Mouse (Mus musculus) layer of hippocampus, adult 2 months (tissue): ENCODE results near the gene Abhd16b. TPM values are rescaled to one million over a fixed set of nuclear protein-coding genes. Genes with fewer than 3 reads are reported as not detected.

Experiments used
- DNase-seq, 2 experiments: peaks; one replicate each; pipeline ENCODE4 v3.0.0; 2022; ENCODE audit warnings: low spot score in 2 of 2
- H3K27ac ChIP-seq: fragments of 200-600 bp; 2 replicates; pipeline ENCODE4 v1.8.1; 2022
- H3K4me3 ChIP-seq: fragments of 200-600 bp; 2 replicates; pipeline ENCODE4 v1.8.1; 2022; ENCODE audit warnings: mild to moderate bottlenecking
- CTCF ChIP-seq: fragments of 200-600 bp; conservative IDR thresholded peaks from 2 replicates; pipeline ENCODE4 v1.8.1; 2022; ENCODE audit warnings: antibody characterized with exemption, mild to moderate bottlenecking, moderate library complexity
- total RNA-seq, 2 experiments: library from RNA; stranded (reverse); gene quantifications; 2 replicates each; pipeline ENCODE4 v1.2.3; 2021

Abhd16b gene
- total RNA-seq, 2 experiments from 2014 or later: not detected

DNA sequence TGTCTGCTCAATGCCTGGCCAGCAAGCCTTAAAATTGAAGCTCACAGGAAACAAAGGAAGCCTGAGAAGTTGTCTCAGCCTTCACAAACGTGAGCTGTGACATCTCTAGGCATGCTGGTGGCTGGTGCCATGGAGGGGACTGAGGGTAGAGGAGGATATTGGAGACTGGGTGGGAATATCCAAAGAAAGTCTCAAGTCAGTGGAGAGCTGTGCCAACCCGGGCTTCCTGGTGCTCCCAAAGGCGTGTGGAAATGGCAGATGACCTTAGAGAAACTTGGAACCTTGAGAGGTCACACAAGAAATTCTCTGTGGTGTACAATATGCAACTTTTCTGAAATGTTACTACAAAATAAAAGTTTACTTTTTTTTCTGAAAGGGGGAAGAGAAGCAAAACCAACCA is 27.6 kb upstream of the Abhd16b start:
- DNase-seq: no peak
- Histone ChIP-seq H3K4me3 (no peak overlapping the region), H3K27ac (no peak overlapping the region)
- no peak for TF ChIP-seq CTCF

DNA sequence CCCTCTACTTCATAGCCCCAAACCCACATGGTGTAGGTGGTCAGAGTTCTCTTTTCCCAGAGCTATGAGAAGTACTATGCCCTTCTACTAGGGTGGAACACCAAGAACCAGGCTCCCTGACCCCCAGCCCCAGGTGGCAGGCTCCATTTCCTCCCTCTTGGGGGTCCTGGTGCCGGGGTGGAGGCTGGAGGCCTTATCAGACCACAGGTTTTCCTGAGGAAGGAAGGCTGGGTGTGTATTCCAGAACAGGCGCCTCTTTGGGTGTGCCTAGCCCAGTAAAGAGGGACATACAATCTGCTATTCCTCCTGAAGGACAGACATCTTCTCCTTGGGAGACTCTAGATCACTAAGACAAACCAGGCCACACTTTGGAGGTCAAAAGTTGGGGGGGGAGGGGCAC is 22.7 kb upstream of the Abhd16b start:
- no peak for TF ChIP-seq CTCF
- H3K4me3 ChIP-seq: no peak overlapping the region
- DNase-seq: no peak
- peak overlapping the region; percentile 56 for H3K27ac ChIP-seq

DNA sequence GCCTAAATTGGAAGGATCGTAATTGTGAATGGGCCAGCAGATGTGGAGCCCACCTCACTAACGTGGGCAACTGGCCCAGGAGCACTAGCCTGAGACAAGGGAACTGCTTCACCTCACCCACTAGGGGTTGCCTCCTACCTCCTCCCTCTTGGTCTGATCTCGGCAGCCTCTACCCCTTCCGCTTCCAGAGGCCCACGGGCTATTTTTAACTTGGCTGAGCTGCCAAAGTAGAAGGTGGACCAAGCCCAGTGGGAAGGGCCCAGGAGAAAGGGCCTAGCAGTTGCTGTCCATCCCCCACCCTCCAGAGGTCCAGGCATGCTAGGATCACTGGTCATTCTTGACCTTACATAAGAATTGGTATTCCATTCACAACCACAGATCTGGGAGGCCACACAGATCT is 21.8 kb upstream of the Abhd16b start:
- no peak for DNase-seq
- peak overlapping the region; percentile 56 for H3K27ac ChIP-seq
- H3K4me3 ChIP-seq: no peak overlapping the region
- 0 out of 2 replicates have a peak, but pooled peaks have one; percentile 9 for TF ChIP-seq CTCF

DNA sequence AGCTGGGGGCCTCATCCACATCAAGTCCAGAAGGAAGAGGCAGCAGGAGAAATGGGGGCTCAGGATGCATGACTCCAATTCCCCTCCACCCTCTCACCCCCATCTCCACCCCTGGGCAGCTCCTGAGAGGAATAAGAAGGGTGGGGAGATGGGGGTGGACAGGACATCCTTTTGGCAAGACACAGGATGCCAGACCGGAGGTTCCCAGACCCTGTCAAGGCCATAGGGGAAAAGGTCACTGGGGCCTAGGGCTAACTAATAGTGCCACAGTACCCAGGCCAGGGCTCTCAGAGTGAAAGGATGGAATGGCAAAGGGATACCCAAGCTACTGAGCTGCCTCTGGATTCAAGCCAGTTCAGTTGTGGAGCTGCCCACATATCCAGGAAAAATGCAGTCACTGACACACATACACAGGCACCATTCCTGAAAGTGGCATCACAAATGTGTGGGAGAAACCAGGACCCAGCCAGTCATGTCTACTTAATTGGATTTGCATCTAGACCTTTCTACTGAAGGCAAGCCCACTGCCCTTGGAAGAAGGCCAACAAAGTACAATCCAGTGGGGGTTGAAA is 20.7 kb upstream of the Abhd16b start:
- no peak for TF ChIP-seq CTCF
- H3K4me3 ChIP-seq: no peak overlapping the region
- peak overlapping the region; percentile 32; the same call in 1 of the 2 replicates for H3K27ac ChIP-seq
- DNase-seq: no peak

- Histone ChIP-seq H3K27ac (no peak overlapping the region), H3K4me3 (no peak overlapping the region)
- no peak for DNase-seq
- TF ChIP-seq CTCF: no peak
These were observed 9.9 kb upstream of the Abhd16b start for GRCm38 (mm10) chr2:181483120-181483519.

DNA sequence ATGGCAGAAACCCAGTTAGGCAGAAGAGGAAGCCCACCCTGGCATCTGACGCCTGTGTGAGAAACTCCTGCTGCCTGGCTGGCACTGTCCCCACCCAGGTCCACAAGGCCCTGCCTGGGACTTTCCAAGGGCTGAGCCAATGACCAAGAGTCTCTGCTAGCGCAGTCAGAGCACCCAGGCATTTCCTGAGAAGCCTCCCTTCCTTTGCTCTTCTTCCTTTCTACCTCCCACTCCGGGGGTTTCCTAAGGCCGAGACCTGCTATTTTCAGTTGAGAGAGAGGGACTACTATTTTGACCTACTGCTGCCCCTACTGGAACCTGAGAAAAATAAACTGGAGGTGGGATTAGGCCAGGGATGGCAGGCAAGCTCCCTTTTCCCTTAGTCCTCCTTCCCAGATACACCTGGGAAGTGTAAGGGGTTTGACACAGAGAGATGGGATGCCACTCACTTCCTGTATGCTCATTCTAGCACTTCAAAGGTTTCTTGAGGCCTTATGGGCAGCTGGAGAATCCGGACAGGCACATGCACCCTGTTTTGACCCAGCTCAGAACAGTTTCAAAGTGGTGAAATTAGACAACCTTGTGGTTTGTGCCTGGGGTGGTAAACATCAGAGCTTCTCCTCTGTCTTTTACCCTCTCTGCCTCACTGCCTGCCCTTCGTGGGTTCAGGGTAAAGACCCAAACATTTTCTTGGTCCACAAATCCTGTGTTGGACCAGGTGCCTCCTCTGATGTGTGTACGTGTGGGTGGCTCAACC is 9.3 kb upstream of the Abhd16b start:
- no peak overlapping the region for H3K4me3 ChIP-seq
- TF ChIP-seq CTCF: peak; percentile 60
- 0 out of 2 replicates have a peak overlapping the region, but pooled peaks have one; percentile 25 for H3K27ac ChIP-seq
- no peak for DNase-seq

GRCm38 (mm10) chr2:181484456-181485233 is 8.4 kb upstream of the Abhd16b start:
- TF ChIP-seq CTCF: no peak
- Histone ChIP-seq H3K27ac (no peak overlapping the region), H3K4me3 (no peak overlapping the region)
- no peak for DNase-seq

GRCm38 (mm10) chr2:181485741-181486140 is 7.3 kb upstream of the Abhd16b start:
- H3K4me3 ChIP-seq: no peak overlapping the region
- TF ChIP-seq CTCF: no peak

DNA sequence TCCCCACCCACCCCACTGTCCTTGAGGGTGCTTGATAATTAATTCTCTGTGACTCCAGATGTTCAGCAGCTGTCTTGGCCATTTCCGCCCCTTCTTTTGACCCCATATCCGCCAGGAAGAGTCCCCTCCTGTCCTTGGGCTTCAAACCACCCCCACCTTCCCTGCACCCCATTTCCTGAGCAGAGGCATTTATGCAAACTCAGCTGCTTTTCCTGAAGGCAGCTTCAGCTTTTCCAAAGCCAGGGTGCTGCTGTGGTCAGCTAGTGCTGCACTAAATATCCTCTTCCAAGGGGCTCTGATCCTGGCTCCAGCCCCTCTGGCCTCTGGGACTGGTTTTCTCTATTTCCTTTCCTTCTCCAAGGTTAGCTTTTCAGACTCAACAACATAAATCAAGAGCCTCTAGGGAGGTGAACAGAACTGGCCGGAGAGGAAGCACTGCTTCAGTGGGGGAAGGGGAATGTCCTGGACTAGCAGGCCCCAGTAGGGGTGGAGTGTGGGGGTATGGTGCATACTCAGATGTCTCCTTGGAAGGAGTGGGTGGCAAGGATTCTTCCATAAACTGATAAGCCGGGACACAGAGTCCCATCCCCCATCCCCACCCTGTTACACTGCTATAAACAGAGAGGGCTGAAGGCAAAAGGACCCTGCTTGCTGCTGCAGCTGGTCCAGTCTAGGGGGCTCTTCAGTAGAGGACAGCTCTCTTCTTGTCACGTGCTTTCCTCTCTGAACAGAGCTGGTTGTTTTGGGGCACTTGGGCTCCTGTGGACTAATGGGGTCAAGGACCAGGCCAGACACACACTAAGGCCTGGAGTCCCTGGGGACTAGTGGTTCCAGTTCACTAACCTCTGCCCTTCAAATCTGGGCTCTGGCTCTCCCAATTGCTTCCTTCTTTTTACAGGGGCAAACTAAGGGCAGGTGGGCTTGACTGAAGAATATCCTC is 5.4 kb upstream of the Abhd16b start:
- Histone ChIP-seq H3K27ac (no peak overlapping the region), H3K4me3 (no peak overlapping the region)
- TF ChIP-seq CTCF: no peak
- no peak for DNase-seq

More at GRCm38 (mm10) chr2:181485741-181486140, 7.3 kb upstream of the Abhd16b start:
- H3K27ac ChIP-seq: no peak overlapping the region
- no peak for DNase-seq

DNA sequence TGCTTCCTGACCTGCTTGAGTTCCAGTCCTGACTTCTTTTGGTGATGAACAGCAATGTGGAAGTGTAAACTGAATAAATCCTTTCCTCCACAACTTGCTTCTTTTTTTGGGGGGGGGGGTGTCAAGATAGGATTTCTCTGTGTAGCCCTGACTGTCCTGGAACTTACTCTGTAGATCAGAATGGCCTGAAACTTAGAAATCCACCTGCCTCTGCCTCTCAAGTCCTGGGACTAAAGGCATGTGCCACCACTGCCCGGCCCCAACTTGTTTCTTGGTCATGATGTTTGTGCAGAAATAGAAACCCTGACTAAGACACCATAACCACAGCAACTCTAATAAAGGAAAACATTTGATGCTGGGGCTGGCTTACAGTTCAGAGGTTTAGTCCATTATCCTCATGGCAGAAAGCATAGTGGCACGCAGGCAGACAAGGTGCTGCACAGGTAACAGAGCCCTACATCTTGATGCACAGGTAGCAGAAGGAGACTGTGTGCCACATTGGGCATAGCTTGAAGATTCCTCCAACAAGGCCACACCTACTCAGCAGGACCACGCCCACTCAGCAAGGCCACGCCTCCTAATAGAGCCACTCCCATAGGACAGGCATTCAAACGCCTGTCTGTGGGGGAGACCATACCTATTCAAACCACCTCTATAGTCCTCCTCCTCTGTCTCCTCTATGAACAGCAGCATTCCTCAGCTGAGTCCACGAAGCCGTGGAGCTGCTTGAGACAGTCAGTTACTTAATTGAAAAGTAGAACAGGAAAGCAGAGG is 1.4 kb upstream of the Abhd16b start:
- TF ChIP-seq CTCF: no peak
- no peak overlapping the region for H3K4me3 ChIP-seq
- no peak for DNase-seq

DNA sequence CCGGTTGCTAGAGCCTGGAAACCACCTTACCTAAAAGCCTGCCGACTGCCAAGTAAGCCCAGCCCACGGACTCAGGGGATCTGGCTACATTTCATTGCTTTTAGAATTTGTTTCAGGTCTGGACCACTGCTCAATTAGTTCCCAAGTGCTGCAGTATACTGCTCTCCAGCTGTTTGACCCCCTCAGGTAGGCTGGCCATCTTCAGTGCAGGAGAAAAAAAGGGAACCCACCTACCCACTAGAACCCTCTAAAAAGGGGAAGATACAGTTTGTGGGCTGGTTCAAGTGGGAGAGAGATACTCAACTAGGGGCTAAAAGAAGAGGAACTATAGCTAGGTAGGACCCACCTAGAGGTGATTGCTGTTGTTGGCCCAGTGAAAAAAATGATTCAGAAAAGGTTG is 800 bp upstream of the Abhd16b start:
- Histone ChIP-seq H3K27ac (no peak overlapping the region), H3K4me3 (no peak overlapping the region)
- no peak for DNase-seq
- no peak for TF ChIP-seq CTCF

More for the DNA sequence above, 1.4 kb upstream of the Abhd16b start:
- no peak overlapping the region for H3K27ac ChIP-seq
